Mouse (Mus musculus) hindbrain, postnatal 0 days (tissue): ENCODE results near the gene Sypl. TPM values are rescaled to one million over a fixed set of nuclear protein-coding genes. Genes with fewer than 3 reads are reported as not detected.

Experiments
- ATAC-seq: fragments of 200-750 bp; cut with Nextera tagmentation; 2 replicates; pipeline ENCODE4 v1.8.0; 2017; ENCODE audit warnings: mild to moderate bottlenecking, moderate TSS enrichment, moderate library complexity
- DNase-seq: peaks from one replicate; pipeline ENCODE4 v3.0.0-alpha.2; 2015; ENCODE audit warnings: low spot score
- H3K27ac ChIP-seq: fragments of 300-500 bp; sonication (generic); 2 replicates; pipeline ENCODE4 v1.5.1; 2014; ENCODE audit warnings: mild to moderate bottlenecking
- H3K27me3 ChIP-seq: fragments of 300-500 bp; sonication (generic); 2 replicates; pipeline ENCODE4 v1.6.1; 2014; ENCODE audit warnings: low read length, mixed read lengths; ENCODE audit not compliant: insufficient read depth
- H3K36me3 ChIP-seq: fragments of 300-500 bp; sonication (generic); 2 replicates; pipeline ENCODE4 v1.6.1; 2014; ENCODE audit warnings: low read length, mixed read lengths; ENCODE audit not compliant: insufficient read depth
- H3K4me1 ChIP-seq: fragments of 300-500 bp; sonication (generic); 2 replicates; pipeline ENCODE4 v1.6.1; 2014; ENCODE audit warnings: antibody characterized with exemption, low read length, mixed read lengths; ENCODE audit not compliant: insufficient read depth
- H3K4me2 ChIP-seq: fragments of 300-500 bp; sonication (generic); 2 replicates; pipeline ENCODE4 v1.6.1; 2014; ENCODE audit warnings: low read depth, mild to moderate bottlenecking, low read length, moderate library complexity, mixed read lengths
- H3K4me3 ChIP-seq: fragments of 300-500 bp; sonication (generic); 2 replicates; pipeline ENCODE4 v1.5.1; 2014; ENCODE audit warnings: low read length
- H3K9ac ChIP-seq: fragments of 300-500 bp; sonication (generic); replicated peaks from 2 replicates; pipeline ENCODE4 v1.6.1; 2014; ENCODE audit warnings: mild to moderate bottlenecking, low read length, moderate library complexity, mixed read lengths
- H3K9me3 ChIP-seq: fragments of 300-500 bp; sonication (generic); 2 replicates; pipeline ENCODE4 v1.6.1; 2016; ENCODE audit warnings: low read length, mixed read lengths
- CTCF ChIP-seq: IDR thresholded peaks from 2 replicates; pipeline ENCODE4 v1.5.1; 2016; ENCODE audit warnings: antibody characterized with exemption, control low read depth, low read depth
- WGBS: fragments of 180-500 bp; shearing (Covaris S2); extraction: QIAGEN DNeasy Blood & Tissue Kit; methylation state at CpG from one replicate; pipeline ENCODE4 v1.1.7; 2014; 5-methylcytosine and 5-hydroxymethylcytosine counted together
- polyA plus RNA-seq: library from polyadenylated mRNA; unstranded; fragments of >200 nt; fragmentation: Nextera tagmentation; extraction: Ambion mirVana; gene quantifications from 2 replicates; pipeline ENCODE4 v1.2.1, GENCODE M21; 2015
- total RNA-seq: library from RNA; depleted of rRNA; stranded (reverse); fragments of >200 nt; gene quantifications from 2 replicates; pipeline ENCODE4 v1.2.3, GENCODE M21; 2014

Sypl gene
- total and polyA plus RNA-seq, 2 experiments from 2014 or later = 22.6 to 46.8 TPM

- no peaks in the 10 kb centered on the region for H3K27me3 ChIP-seq
- no peaks in the 10 kb centered on the region for H3K36me3 ChIP-seq
- no peak for TF ChIP-seq CTCF
- no peak overlapping the region for H3K4me2 ChIP-seq
- no peaks in the 10 kb centered on the region for H3K4me1 ChIP-seq
- H3K4me3 ChIP-seq = no peak overlapping the region
- 87% methylated on average over 6 of the region's 6 CpGs for WGBS
- no peaks in the 10 kb centered on the region for H3K9me3 ChIP-seq
- no peak overlapping the region for H3K9ac ChIP-seq
- no peak overlapping the region for H3K27ac ChIP-seq
- no peak for DNase-seq
- no peak; the same call in 1 of the 2 replicates for ATAC-seq
These were observed 55.7 kb downstream of the Sypl start for GRCm38 (mm10) chr12:33009206-33009966.

GRCm38 (mm10) chr12:33010026-33010425 is 56.3 kb downstream of the Sypl start:
- Histone ChIP-seq H3K4me2 (no peak overlapping the region), H3K27ac (no peak overlapping the region), H3K4me3 (no peak overlapping the region), H3K9me3 (no peaks in the 10 kb centered on the region), H3K27me3 (no peaks in the 10 kb centered on the region), H3K9ac (no peak overlapping the region), H3K36me3 (no peaks in the 10 kb centered on the region), H3K4me1 (no peaks in the 10 kb centered on the region)
- peak; percentile 43 for DNase-seq
- peak; percentile 66 for TF ChIP-seq CTCF
- ATAC-seq = peak; percentile 38; the same call in 1 of the 2 replicates
- WGBS = 50% methylated on average over 3 of the region's 3 CpGs

- Histone ChIP-seq H3K27me3 (no peaks in the 10 kb centered on the region), H3K27ac (no peak overlapping the region), H3K9ac (no peak overlapping the region), H3K4me2 (no peak overlapping the region), H3K9me3 (no peaks in the 10 kb centered on the region), H3K4me1 (no peaks in the 10 kb centered on the region), H3K4me3 (no peak overlapping the region), H3K36me3 (no peaks in the 10 kb centered on the region)
- no peak for TF ChIP-seq CTCF
- 24% methylated on average over 7 of the region's 7 CpGs for WGBS
- no peak for ATAC-seq
- DNase-seq = no peak
These were observed 60.5 kb downstream of the Sypl start for GRCm38 (mm10) chr12:33014050-33014796.

- 100% methylated on average over 1 of the region's 1 CpGs for WGBS
- DNase-seq (no peak), ATAC-seq (peak; percentile 16; the same call in 1 of the 2 replicates)
- Histone ChIP-seq H3K27me3 (no peaks in the 10 kb centered on the region), H3K4me3 (no peak overlapping the region), H3K4me1 (no peaks in the 10 kb centered on the region), H3K9ac (no peak overlapping the region), H3K36me3 (no peaks in the 10 kb centered on the region), H3K4me2 (no peak overlapping the region), H3K9me3 (no peaks in the 10 kb centered on the region), H3K27ac (no peak overlapping the region)
- no peak for TF ChIP-seq CTCF
These were observed 61.4 kb downstream of the Sypl start for GRCm38 (mm10) chr12:33015103-33015502.

- Histone ChIP-seq H3K27ac (no peak overlapping the region), H3K27me3 (no peaks in the 10 kb centered on the region), H3K4me2 (no peak overlapping the region), H3K4me3 (no peak overlapping the region), H3K9ac (no peak overlapping the region), H3K36me3 (no peaks in the 10 kb centered on the region), H3K4me1 (no peaks in the 10 kb centered on the region), H3K9me3 (no peaks in the 10 kb centered on the region)
- WGBS = 75% methylated on average over 7 of the region's 7 CpGs
- ATAC-seq (no peak), DNase-seq (no peak)
- no peak for TF ChIP-seq CTCF
These were observed 63.4 kb downstream of the Sypl start for GRCm38 (mm10) chr12:33016824-33017705.

- ATAC-seq (no peak), DNase-seq (no peak)
- no peak overlapping the region for H3K4me2 ChIP-seq
- no peaks in the 10 kb centered on the region for H3K4me1 ChIP-seq
- no peaks in the 10 kb centered on the region for H3K9me3 ChIP-seq
- no peak overlapping the region for H3K4me3 ChIP-seq
- H3K9ac ChIP-seq = no peak overlapping the region
- 55% methylated on average over 4 of the region's 4 CpGs for WGBS
- H3K27ac ChIP-seq = no peak overlapping the region
- H3K27me3 ChIP-seq = no peaks in the 10 kb centered on the region
- H3K36me3 ChIP-seq = no peaks in the 10 kb centered on the region
- no peak for TF ChIP-seq CTCF
These were observed 64.9 kb downstream of the Sypl start for GRCm38 (mm10) chr12:33018601-33019000.
